Mouse (Mus musculus) heart, postnatal 0 days (tissue): Measurements from ENCODE around the gene Txndc16. TPM values are rescaled to one million over a fixed set of nuclear protein-coding genes. Genes with fewer than 3 reads are reported as not detected.

Experiments
- ATAC-seq: fragments of 200-750 bp; cut with Nextera tagmentation; 2 replicates; pipeline ENCODE4 v1.8.0; 2017; ENCODE audit warnings: low read depth, moderate number of reproducible peaks, moderate library complexity; ENCODE audit not compliant: insufficient read depth
- DNase-seq: peaks from one replicate; pipeline ENCODE4 v3.0.0-alpha.2; 2016; ENCODE audit warnings: low spot score
- H3K27ac ChIP-seq: fragments of 300-500 bp; sonication (generic); 2 replicates; pipeline ENCODE4 v1.5.1; 2014; ENCODE audit warnings: low read depth, mild to moderate bottlenecking
- H3K27me3 ChIP-seq: fragments of 300-500 bp; sonication (generic); 2 replicates; pipeline ENCODE4 v1.6.1; 2014; ENCODE audit warnings: low read length, mixed read lengths; ENCODE audit not compliant: control insufficient read depth, insufficient read depth
- H3K36me3 ChIP-seq: fragments of 300-500 bp; sonication (generic); replicated peaks from 2 replicates; pipeline ENCODE4 v1.6.1; 2014; ENCODE audit warnings: low read length, mixed read lengths; ENCODE audit not compliant: control insufficient read depth, insufficient read depth
- H3K4me1 ChIP-seq: fragments of 300-500 bp; sonication (generic); 2 replicates; pipeline ENCODE4 v1.6.1; 2014; ENCODE audit warnings: antibody characterized with exemption; ENCODE audit not compliant: control insufficient read depth, insufficient read depth
- H3K4me2 ChIP-seq: fragments of 300-500 bp; sonication (generic); 2 replicates; pipeline ENCODE4 v1.6.1; 2014; ENCODE audit warnings: low read depth, mild to moderate bottlenecking, low read length, moderate library complexity
- H3K4me3 ChIP-seq: fragments of 300-500 bp; sonication (generic); 2 replicates; pipeline ENCODE4 v1.5.1; 2014; ENCODE audit warnings: low read depth, low read length
- H3K9ac ChIP-seq: fragments of 300-500 bp; sonication (generic); replicated peaks from 2 replicates; pipeline ENCODE4 v1.6.1; 2014; ENCODE audit warnings: low read depth, low read length, mixed read lengths
- H3K9me3 ChIP-seq: fragments of 300-500 bp; sonication (generic); replicated peaks from 2 replicates; pipeline ENCODE4 v1.6.1; 2016; ENCODE audit warnings: low read length; ENCODE audit not compliant: control insufficient read depth
- CTCF ChIP-seq: IDR thresholded peaks from 2 replicates; pipeline ENCODE4 v1.5.1; 2016; ENCODE audit warnings: antibody characterized with exemption, control low read depth, low read depth
- EP300 ChIP-seq: IDR thresholded peaks from 2 replicates; pipeline ENCODE4 v1.6.1; 2016; ENCODE audit warnings: antibody characterized with exemption, low read depth
- WGBS: fragments of 180-500 bp; shearing (Covaris S2); extraction: QIAGEN DNeasy Blood & Tissue Kit; methylation state at CpG from one replicate; pipeline ENCODE4 v1.1.7; 2014; 5-methylcytosine and 5-hydroxymethylcytosine counted together
- polyA plus RNA-seq: library from polyadenylated mRNA; unstranded; fragments of >200 nt; fragmentation: Nextera tagmentation; extraction: Ambion mirVana; gene quantifications from 2 replicates; pipeline ENCODE4 v1.2.1, GENCODE M21; 2015
- total RNA-seq: library from RNA; depleted of rRNA; stranded (reverse); fragments of >200 nt; gene quantifications from 2 replicates; pipeline ENCODE4 v1.2.3, GENCODE M21; 2014; ENCODE audit warnings: low replicate concordance; rRNA removed

Txndc16 gene
- total RNA-seq (17.1 and 17.4 TPM in 2 replicates), polyA plus RNA-seq (9.0 and 9.5 TPM in 2 replicates)

DNA sequence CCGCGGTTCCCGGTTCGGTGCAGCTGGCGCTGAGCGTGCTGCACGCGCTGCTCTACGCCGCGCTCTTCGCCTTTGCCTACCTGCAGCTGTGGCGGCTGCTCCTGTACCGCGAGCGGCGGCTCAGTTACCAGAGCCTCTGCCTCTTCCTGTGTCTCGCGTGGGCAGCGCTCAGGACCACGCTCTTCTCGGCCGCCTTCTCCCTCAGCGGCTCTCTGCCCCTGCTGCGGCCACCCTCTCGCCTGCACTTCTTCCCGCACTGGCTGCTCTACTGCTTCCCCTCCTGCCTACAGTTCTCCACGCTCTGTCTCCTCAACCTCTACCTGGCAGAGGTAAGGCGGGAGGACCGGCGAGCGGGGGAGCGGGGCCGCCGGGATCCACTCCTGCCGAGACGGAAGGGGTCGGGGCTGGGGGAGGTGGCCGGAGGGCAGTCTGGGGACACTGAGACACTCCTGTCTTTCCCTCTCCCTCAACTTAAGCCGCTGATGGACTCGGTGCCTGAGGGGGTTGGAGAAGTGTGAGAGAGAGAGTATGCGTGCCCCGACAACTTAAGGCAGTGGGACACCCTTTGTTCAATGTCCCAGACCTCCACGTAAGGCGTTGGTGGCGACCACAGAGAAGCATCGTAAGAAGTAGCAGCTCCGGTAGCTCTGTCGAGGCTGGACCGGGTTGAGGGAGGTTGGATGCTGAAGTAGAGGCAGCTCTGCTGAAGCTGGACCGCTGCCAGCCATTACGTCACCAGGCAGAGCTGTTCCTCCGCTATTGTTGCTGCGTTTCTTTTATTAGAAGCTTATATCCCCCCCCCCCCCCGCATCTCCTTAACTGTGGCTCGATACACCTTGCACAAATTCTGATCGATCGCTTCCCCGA is at the start of gene Txndc16:
TSS of gene Txndc16 (minus strand) at position 239 of the 867 bp plus-strand sequence.
- no peaks in the 10 kb centered on the region for H3K27me3 ChIP-seq
- 0 out of 2 replicates have a peak, but pooled peaks cover 8% of the 10 kb centered on the region for H3K4me1 ChIP-seq
- no peaks in the 10 kb centered on the region for H3K9me3 ChIP-seq
- H3K4me3 ChIP-seq: peak within 1 kb of the TSS; percentile 90
- H3K4me2 ChIP-seq: peak within 1 kb of the TSS; percentile 100
- no peak for TF ChIP-seq CTCF
- TF ChIP-seq EP300: no peak
- peak within 1 kb of the TSS; percentile 91 for H3K9ac ChIP-seq
- ATAC-seq (peak; percentile 36), DNase-seq (peak; percentile 81)
- WGBS: under 1% methylated on average over 38 of the region's 59 CpGs
- no peaks in the 10 kb centered on the region for H3K36me3 ChIP-seq
- H3K27ac ChIP-seq: peak within 1 kb of the TSS; percentile 98

DNA sequence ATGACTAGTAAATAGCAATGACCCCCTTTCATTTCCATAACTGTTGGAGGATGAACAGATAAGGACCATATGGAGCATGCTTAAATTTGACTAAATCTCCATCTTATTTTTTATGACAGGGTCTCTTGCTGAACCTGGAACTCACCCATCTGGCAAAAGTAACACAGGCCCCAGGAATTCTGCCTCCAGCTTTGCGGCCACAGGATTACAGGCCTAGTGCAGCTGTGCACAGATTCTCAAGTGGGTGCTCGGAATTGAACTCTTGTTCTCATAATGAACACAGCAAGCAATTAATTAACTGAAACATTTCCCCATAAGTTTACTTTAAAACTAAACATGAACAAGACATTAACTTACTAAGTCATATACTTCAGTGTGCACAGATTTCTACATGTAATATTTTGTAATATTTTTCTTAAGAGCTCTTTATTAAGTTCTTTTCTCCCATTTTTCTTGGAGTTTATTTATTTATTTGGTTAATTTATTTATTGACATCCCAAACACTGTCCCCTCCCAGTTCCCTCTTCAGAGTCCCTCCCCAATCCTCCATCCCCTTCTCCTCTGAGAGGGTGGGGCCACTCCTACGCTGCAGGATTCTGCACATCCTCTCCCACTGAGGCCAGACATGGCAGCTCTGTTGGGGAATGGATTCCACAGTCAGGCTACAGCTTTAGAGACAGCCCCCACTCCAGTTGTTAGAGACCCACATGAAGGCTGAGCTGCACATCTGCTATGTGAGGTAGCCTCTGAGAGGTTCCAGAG is 43.9 kb upstream of the Txndc16 start:
- H3K9me3 ChIP-seq: 0 out of 2 replicates have a peak, but pooled peaks cover 4% of the 10 kb centered on the region
- no peak overlapping the region for H3K9ac ChIP-seq
- no peak overlapping the region for H3K4me3 ChIP-seq
- WGBS: 81% methylated on average over 3 of the region's 3 CpGs
- no peak overlapping the region for H3K4me2 ChIP-seq
- no peak overlapping the region for H3K27ac ChIP-seq
- DNase-seq (no peak), ATAC-seq (no peak)
- no peaks in the 10 kb centered on the region for H3K4me1 ChIP-seq
- H3K27me3 ChIP-seq: no peaks in the 10 kb centered on the region
- H3K36me3 ChIP-seq: no peaks in the 10 kb centered on the region
- TF ChIP-seq CTCF (no peak), EP300 (no peak)

DNA sequence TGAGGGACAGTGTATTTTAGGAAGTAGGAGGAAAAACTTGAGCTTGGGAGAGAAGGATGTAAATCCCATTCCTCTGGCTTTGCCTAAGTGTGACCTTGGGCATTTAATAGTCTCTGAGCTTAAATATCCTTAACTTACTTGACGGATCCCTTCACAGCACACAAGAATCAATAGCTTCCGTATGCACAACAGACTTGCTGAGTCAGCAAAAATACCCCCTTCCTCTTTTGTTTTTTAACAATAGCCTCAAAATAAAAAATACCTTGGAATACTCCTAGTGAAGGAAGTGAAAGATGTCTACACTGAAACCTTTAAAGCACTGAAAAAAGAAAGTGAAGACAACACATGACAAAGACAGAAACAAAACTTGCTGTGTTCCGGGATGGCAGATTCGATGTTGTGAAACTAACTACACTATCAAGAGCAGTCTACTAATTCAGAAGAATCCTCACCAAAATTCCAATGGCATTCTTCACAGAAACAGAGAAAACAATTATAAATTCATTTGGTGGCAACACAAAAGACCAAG is 31.5 kb upstream of the Txndc16 start:
- Histone ChIP-seq H3K36me3 (no peaks in the 10 kb centered on the region), H3K4me2 (no peak overlapping the region), H3K27me3 (no peaks in the 10 kb centered on the region), H3K27ac (no peak overlapping the region), H3K9ac (no peak overlapping the region), H3K4me1 (no peaks in the 10 kb centered on the region), H3K9me3 (no peaks in the 10 kb centered on the region), H3K4me3 (no peak overlapping the region)
- WGBS: 84% methylated on average over 4 of the region's 4 CpGs
- TF ChIP-seq EP300 (no peak), CTCF (no peak)
- DNase-seq (no peak), ATAC-seq (no peak)

DNA sequence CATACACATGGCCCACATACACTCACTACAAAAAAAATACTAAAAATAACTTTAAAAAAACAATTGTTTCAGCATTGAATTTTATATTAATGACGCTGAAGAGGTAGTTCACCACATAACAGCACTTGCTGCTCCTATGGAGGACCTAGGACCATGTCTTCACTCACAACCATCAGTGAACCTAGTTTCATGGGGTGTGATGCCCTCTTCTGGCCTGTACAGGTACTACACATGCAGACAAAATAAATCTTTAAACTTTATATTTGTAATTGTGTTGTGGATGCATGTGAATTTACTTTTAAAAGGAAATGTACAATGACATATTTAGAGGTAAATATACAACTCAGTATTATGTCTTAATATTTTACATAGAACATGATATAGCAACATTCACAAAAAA is 21.5 kb upstream of the Txndc16 start:
- ATAC-seq (no peak), DNase-seq (no peak)
- Histone ChIP-seq H3K4me1 (no peaks in the 10 kb centered on the region), H3K9me3 (no peaks in the 10 kb centered on the region), H3K4me2 (no peak overlapping the region), H3K27ac (no peak overlapping the region), H3K4me3 (no peak overlapping the region), H3K9ac (no peak overlapping the region), H3K36me3 (no peaks in the 10 kb centered on the region), H3K27me3 (no peaks in the 10 kb centered on the region)
- TF ChIP-seq EP300: no peak
- peak; percentile 30 for TF ChIP-seq CTCF
- WGBS: 49% methylated on average over 1 of the region's 1 CpGs

DNA sequence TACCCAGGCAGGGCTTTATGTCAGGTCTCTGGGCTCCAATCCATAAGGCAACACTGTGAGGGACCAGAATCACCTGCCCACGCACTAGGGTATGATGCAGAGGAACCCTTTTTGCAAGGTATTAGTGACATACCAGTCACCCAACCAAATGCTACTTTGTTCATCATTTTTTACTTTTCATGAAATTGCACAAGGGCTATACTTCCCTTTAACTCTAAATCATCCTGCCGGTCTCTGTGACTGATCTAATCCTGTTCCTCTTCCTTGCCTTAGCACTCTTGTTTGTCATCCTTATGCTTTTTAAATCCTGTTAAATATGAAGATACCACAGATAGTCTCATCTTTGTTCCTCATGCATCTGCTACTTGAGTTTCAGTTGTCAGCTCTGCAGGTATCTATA is 18.9 kb upstream of the Txndc16 start:
- Histone ChIP-seq H3K4me3 (no peak overlapping the region), H3K27me3 (no peaks in the 10 kb centered on the region), H3K4me1 (no peaks in the 10 kb centered on the region), H3K27ac (no peak overlapping the region), H3K9ac (no peak overlapping the region), H3K4me2 (no peak overlapping the region), H3K36me3 (no peaks in the 10 kb centered on the region), H3K9me3 (no peaks in the 10 kb centered on the region)
- 84% methylated on average over 2 of the region's 2 CpGs for WGBS
- DNase-seq (no peak), ATAC-seq (no peak)
- TF ChIP-seq CTCF: no peak
- no peak for TF ChIP-seq EP300
